Mouse (Mus musculus) heart, embryonic 15.5 days (tissue): ENCODE measurements around the gene Ube2f. TPM values are rescaled to one million over a fixed set of nuclear protein-coding genes. Genes with fewer than 3 reads are reported as not detected.

Experiments used
- ATAC-seq: fragments of 200-750 bp; cut with Nextera tagmentation; replicated peaks from 2 replicates; pipeline ENCODE4 v1.8.0; 2017; ENCODE audit warnings: low read depth, moderate TSS enrichment; ENCODE audit not compliant: insufficient number of reproducible peaks, insufficient read depth, low FRiP score
- H3K27ac ChIP-seq: fragments of 300-500 bp; sonication (generic); 2 replicates; pipeline ENCODE4 v1.5.1; 2015; ENCODE audit warnings: mild to moderate bottlenecking, inconsistent platforms
- H3K27me3 ChIP-seq: fragments of 300-500 bp; sonication (generic); 2 replicates; pipeline ENCODE4 v1.6.1; 2015; ENCODE audit warnings: inconsistent platforms
- H3K36me3 ChIP-seq: fragments of 300-500 bp; sonication (generic); 2 replicates; pipeline ENCODE4 v1.6.1; 2015; ENCODE audit warnings: mild to moderate bottlenecking, inconsistent platforms
- H3K4me1 ChIP-seq: fragments of 300-500 bp; sonication (generic); replicated peaks from 2 replicates; pipeline ENCODE4 v1.6.1; 2015; ENCODE audit warnings: inconsistent platforms
- H3K4me2 ChIP-seq: fragments of 300-500 bp; sonication (generic); 2 replicates; pipeline ENCODE4 v1.6.1; 2015; ENCODE audit warnings: inconsistent platforms, mild to moderate bottlenecking, moderate library complexity
- H3K4me3 ChIP-seq: fragments of 300-500 bp; sonication (generic); 2 replicates; pipeline ENCODE4 v1.5.1; 2015; ENCODE audit warnings: mild to moderate bottlenecking, inconsistent platforms
- H3K9ac ChIP-seq: fragments of 300-500 bp; sonication (generic); 2 replicates; pipeline ENCODE4 v1.6.1; 2015; ENCODE audit warnings: mild to moderate bottlenecking, inconsistent platforms
- H3K9me3 ChIP-seq: fragments of 300-500 bp; sonication (generic); replicated peaks from 2 replicates; pipeline ENCODE4 v1.6.1; 2016; ENCODE audit warnings: inconsistent platforms
- WGBS: fragments of 180-500 bp; shearing (Covaris S2); methylation state at CpG from one replicate; pipeline ENCODE4 v1.1.7; 2015; ENCODE audit warnings: mixed read lengths; 5-methylcytosine and 5-hydroxymethylcytosine counted together
- polyA plus RNA-seq: library from polyadenylated mRNA; unstranded; fragments of >200 nt; fragmentation: Nextera tagmentation; extraction: Ambion mirVana; gene quantifications from 2 replicates; pipeline ENCODE4 v1.2.1, GENCODE M21; 2015

Gene Ube2f
- polyA plus RNA-seq, 1 experiment from 2014 or later: 60.4 TPM

- H3K9ac ChIP-seq: no peak overlapping the region
- ATAC-seq: no peak
- 92% methylated on average over 7 of the region's 7 CpGs for WGBS
- H3K4me1 ChIP-seq: peaks cover 5% of the 10 kb centered on the region
- H3K27ac ChIP-seq: no peak overlapping the region
- peaks cover 16% of the 10 kb centered on the region; the same call in 1 of the 2 replicates for H3K36me3 ChIP-seq
- H3K9me3 ChIP-seq: no peaks in the 10 kb centered on the region
- no peak overlapping the region for H3K4me3 ChIP-seq
- no peaks in the 10 kb centered on the region for H3K27me3 ChIP-seq
- H3K4me2 ChIP-seq: no peak overlapping the region
Observed at GRCm38 (mm10) chr1:91262508-91262907, 12.4 kb downstream of the Ube2f start.

GRCm38 (mm10) chr1:91272260-91272659, 22.2 kb downstream of the Ube2f start:
- no peak overlapping the region for H3K4me2 ChIP-seq
- H3K27ac ChIP-seq: no peak overlapping the region
- H3K4me1 ChIP-seq: no peaks in the 10 kb centered on the region
- no peaks in the 10 kb centered on the region for H3K27me3 ChIP-seq
- 86% methylated on average over 2 of the region's 2 CpGs for WGBS
- H3K9me3 ChIP-seq: no peaks in the 10 kb centered on the region
- H3K36me3 ChIP-seq: peaks cover 17% of the 10 kb centered on the region
- H3K4me3 ChIP-seq: no peak overlapping the region
- no peak overlapping the region for H3K9ac ChIP-seq
- no peak for ATAC-seq

DNA sequence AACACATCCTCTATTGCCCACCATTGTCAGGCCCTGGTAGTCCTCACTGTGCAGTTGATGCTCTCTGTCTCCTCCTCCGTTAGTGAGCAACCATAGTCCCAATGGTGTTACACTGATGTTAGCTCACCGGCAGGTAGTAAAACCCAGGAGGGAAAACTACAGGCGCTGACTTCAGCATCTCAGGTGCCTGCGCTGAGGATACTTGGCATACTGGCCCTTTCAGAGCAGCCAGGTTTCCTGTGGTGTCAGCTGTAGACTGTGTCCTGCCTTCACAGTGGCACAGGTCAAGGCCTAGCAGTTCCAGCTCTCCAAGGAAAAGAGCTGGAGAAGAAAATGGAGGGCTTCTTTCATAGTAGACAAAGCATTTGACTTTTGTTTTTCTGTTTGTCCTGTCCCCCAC, 26.5 kb downstream of the Ube2f start:
- no peaks in the 10 kb centered on the region for H3K27me3 ChIP-seq
- no peak overlapping the region for H3K4me2 ChIP-seq
- H3K4me3 ChIP-seq: no peak overlapping the region
- no peak overlapping the region for H3K9ac ChIP-seq
- H3K4me1 ChIP-seq: no peaks in the 10 kb centered on the region
- no peak overlapping the region for H3K27ac ChIP-seq
- ATAC-seq: no peak
- WGBS: 91% methylated on average over 4 of the region's 4 CpGs
- H3K36me3 ChIP-seq: peaks cover 55% of the 10 kb centered on the region
- no peaks in the 10 kb centered on the region for H3K9me3 ChIP-seq

GRCm38 (mm10) chr1:91277480-91277879, 27.4 kb downstream of the Ube2f start:
- no peak for ATAC-seq
- Histone ChIP-seq H3K4me3 (no peak overlapping the region), H3K27ac (no peak overlapping the region), H3K9me3 (no peaks in the 10 kb centered on the region), H3K9ac (no peak overlapping the region), H3K4me1 (no peaks in the 10 kb centered on the region), H3K4me2 (no peak overlapping the region), H3K36me3 (peaks cover 59% of the 10 kb centered on the region), H3K27me3 (no peaks in the 10 kb centered on the region)
- 82% methylated on average over 2 of the region's 2 CpGs for WGBS

GRCm38 (mm10) chr1:91278410-91279119, 28.5 kb downstream of the Ube2f start:
- Histone ChIP-seq H3K36me3 (peaks cover 59% of the 10 kb centered on the region), H3K9ac (no peak overlapping the region), H3K4me2 (no peak overlapping the region), H3K27me3 (no peaks in the 10 kb centered on the region), H3K9me3 (no peaks in the 10 kb centered on the region), H3K27ac (no peak overlapping the region), H3K4me1 (no peaks in the 10 kb centered on the region), H3K4me3 (no peak overlapping the region)
- WGBS: 88% methylated on average over 3 of the region's 3 CpGs
- ATAC-seq: no peak

GRCm38 (mm10) chr1:91279126-91279525, 29.0 kb downstream of the Ube2f start:
- Histone ChIP-seq H3K4me3 (no peak overlapping the region), H3K4me2 (no peak overlapping the region), H3K27me3 (no peaks in the 10 kb centered on the region), H3K9me3 (no peaks in the 10 kb centered on the region), H3K9ac (no peak overlapping the region), H3K4me1 (no peaks in the 10 kb centered on the region), H3K27ac (no peak overlapping the region), H3K36me3 (peaks cover 59% of the 10 kb centered on the region)
- WGBS: 74% methylated on average over 1 of the region's 1 CpGs
- ATAC-seq: no peak

DNA sequence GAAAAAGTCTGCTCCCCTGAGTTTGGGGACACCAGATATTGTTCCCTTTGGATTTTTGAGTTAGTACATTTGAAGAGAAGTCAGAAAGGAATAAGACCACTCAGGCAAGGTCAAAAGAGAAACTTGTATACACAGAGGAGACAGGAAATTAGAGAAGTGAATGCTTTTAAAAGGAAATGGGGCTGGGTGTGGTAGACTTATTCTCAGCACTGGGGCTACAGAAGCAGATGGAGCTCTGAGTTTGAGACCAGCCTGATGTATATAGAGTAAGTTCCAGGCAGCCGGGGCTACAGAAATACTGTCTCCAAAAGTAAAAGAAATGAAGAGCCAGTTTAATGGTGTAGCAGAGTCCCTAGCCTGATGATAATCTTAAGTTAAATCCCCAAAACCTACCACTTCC, 32.5 kb downstream of the Ube2f start:
- Histone ChIP-seq H3K27me3 (no peaks in the 10 kb centered on the region), H3K36me3 (peaks cover 60% of the 10 kb centered on the region), H3K9ac (no peak overlapping the region), H3K4me2 (no peak overlapping the region), H3K4me1 (no peaks in the 10 kb centered on the region), H3K27ac (no peak overlapping the region), H3K9me3 (no peaks in the 10 kb centered on the region), H3K4me3 (no peak overlapping the region)
- no peak for ATAC-seq
- WGBS: 82% methylated on average over 1 of the region's 1 CpGs

GRCm38 (mm10) chr1:91289375-91289774, 39.3 kb downstream of the Ube2f start:
- peaks cover 24% of the 10 kb centered on the region for H3K36me3 ChIP-seq

DNA sequence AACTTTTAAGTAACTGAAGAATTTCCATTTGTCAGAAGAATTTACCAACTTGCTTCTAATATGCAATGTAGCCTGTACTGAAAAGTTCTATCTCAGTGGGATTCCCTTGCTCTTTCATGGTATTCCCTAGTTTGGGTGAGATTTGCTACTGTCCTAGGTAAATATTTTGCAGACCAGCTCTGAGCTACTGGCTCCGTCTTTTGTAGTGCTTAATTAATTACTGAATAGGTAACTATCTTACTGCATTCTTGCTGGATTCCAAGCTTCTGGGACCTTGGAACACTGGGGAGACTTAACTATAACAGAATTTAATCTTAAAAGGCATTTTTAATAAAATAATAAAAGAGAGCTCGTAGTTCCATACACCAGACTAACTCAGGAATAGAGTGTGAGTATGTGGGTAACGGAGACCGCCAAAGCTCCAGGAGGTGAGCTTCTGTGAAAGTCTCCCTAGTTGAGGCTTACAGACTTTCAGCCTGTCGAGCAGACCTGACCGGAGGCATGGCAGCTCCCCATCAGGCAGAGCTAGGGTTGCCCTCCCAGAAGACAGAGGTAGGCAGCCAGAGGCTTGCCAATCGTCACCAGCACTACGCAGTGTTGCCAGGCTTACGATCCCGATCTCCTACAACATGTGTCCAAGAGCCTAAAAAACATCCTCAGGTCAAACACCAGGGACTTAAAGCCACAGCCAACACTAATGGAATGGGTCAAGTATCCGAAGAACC, 42.2 kb downstream of the Ube2f start:
- WGBS: 93% methylated on average over 11 of the region's 11 CpGs
- H3K9ac ChIP-seq: no peak overlapping the region
- H3K36me3 ChIP-seq: peaks cover 5% of the 10 kb centered on the region; the same call in 1 of the 2 replicates
- no peak overlapping the region for H3K4me3 ChIP-seq
- H3K4me2 ChIP-seq: no peak overlapping the region
- H3K27me3 ChIP-seq: no peaks in the 10 kb centered on the region
- H3K27ac ChIP-seq: no peak overlapping the region
- no peak for ATAC-seq
- no peaks in the 10 kb centered on the region for H3K4me1 ChIP-seq
- no peaks in the 10 kb centered on the region for H3K9me3 ChIP-seq

More at GRCm38 (mm10) chr1:91289375-91289774, 39.3 kb downstream of the Ube2f start:
- Histone ChIP-seq H3K27me3 (no peaks in the 10 kb centered on the region), H3K27ac (no peak overlapping the region), H3K9ac (no peak overlapping the region), H3K4me1 (no peaks in the 10 kb centered on the region), H3K4me3 (no peak overlapping the region), H3K9me3 (no peaks in the 10 kb centered on the region), H3K4me2 (no peak overlapping the region)
- no peak for ATAC-seq
- WGBS: 94% methylated on average over 1 of the region's 1 CpGs

GRCm38 (mm10) chr1:91295544-91295943, 45.4 kb downstream of the Ube2f start:
- ATAC-seq: no peak
- Histone ChIP-seq H3K4me2 (no peak overlapping the region), H3K36me3 (peaks cover 4% of the 10 kb centered on the region; the same call in 1 of the 2 replicates), H3K9me3 (no peaks in the 10 kb centered on the region), H3K27ac (no peak overlapping the region), H3K4me1 (peaks cover 11% of the 10 kb centered on the region), H3K4me3 (no peak overlapping the region), H3K9ac (no peak overlapping the region), H3K27me3 (no peaks in the 10 kb centered on the region)
- WGBS: 79% methylated on average over 6 of the region's 6 CpGs

- H3K9ac ChIP-seq: peak within 1 kb of the TSS; percentile 72
- H3K9me3 ChIP-seq: no peaks in the 10 kb centered on the region
- H3K27ac ChIP-seq: 0 out of 2 replicates have a peak within 1 kb of the TSS, but pooled peaks have one; percentile 12
- H3K4me3 ChIP-seq: peak within 1 kb of the TSS; percentile 66
- no peaks in the 10 kb centered on the region for H3K36me3 ChIP-seq
- no peaks in the 10 kb centered on the region for H3K27me3 ChIP-seq
- H3K4me2 ChIP-seq: peak within 1 kb of the TSS; percentile 74
- ATAC-seq: peak; percentile 100
- under 1% methylated on average over 62 of the region's 65 CpGs for WGBS
- H3K4me1 ChIP-seq: peaks cover 11% of the 10 kb centered on the region
Observed at GRCm38 (mm10) chr1:91297799-91298744, 48.0 kb downstream of the Ube2f start, which contains the start of gene Scly. Scly (plus strand) TSS chr1:91298338.
